ENCODE assay signal across 22 mouse cellular contexts in the genomic region with DNA sequence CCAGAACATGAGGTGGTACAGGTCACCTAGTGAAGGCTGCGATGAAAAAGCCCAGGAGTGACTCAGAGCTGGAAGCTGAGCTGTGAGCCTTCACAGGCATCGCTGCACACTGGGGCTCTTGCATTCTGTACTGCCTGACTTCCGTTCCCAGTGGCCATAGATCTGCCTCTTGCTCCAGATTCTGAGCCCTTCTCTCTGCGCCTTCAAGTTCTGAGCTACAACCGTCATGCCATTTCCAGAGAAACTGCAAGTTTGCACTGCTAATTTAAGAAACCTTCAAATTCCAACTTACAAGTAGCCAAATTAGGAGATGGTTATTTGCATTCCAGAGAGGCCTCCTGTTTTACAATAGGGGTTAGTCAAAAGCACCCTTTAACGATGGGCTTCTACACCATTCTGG.
"Had no signal": no experiment of that assay in that cellular context is flagged by ENCODE, and none has a peak within 500 bp of the region (broad histone marks: within the 10 kb centered on the region; RNA-seq: fewer than 3 reads in every experiment).

No protein-coding gene starts in this region.

- H3K27ac ChIP-seq: kidney, embryonic 15.5 days; limb, embryonic 12.5 days; limb, embryonic 15.5 days; liver, embryonic 14.5 days; macrophage; midbrain, embryonic 12.5 days; midbrain, embryonic 15.5 days; neural tube, embryonic 12.5 days; neural tube, embryonic 15.5 days had no signal

- H3K4me2 ChIP-seq: kidney, embryonic 15.5 days; limb, embryonic 12.5 days; limb, embryonic 15.5 days; liver, embryonic 11.5 days; lung, embryonic 14.5 days; midbrain, embryonic 12.5 days; midbrain, embryonic 15.5 days; neural tube, embryonic 12.5 days; neural tube, embryonic 15.5 days had no signal

- H3K9ac ChIP-seq: kidney, embryonic 15.5 days; limb, embryonic 12.5 days; limb, embryonic 15.5 days; liver, embryonic 14.5 days; liver, postnatal 0 days; lung, embryonic 14.5 days; midbrain, embryonic 12.5 days; midbrain, embryonic 15.5 days; neural tube, embryonic 12.5 days; neural tube, embryonic 15.5 days had no signal

- H3K4me3 ChIP-seq: kidney, embryonic 15.5 days; limb, embryonic 12.5 days; limb, embryonic 15.5 days; midbrain, embryonic 12.5 days; midbrain, embryonic 15.5 days; neural tube, embryonic 12.5 days; neural tube, embryonic 15.5 days had no signal

- H3K27me3 ChIP-seq: kidney, embryonic 15.5 days; limb, embryonic 15.5 days; midbrain, embryonic 12.5 days; midbrain, embryonic 15.5 days; neural tube, embryonic 12.5 days; neural tube, embryonic 15.5 days had no signal

- DNase-seq: kidney, adult 11 months; kidney, adult 8-10 months; kidney, postnatal 10 days; kidney, postnatal 36 days; layer of hippocampus, postnatal 36 days; left cerebral cortex, postnatal 4 days; liver, postnatal 0 days; lung, embryonic 14.5 days; right cerebral cortex, postnatal 25 days; thymus, adult 18-20 months; thymus, postnatal 36 days had no signal

- ATAC-seq: liver, postnatal 0 days; lung, postnatal 0 days; midbrain, embryonic 15.5 days had no signal

- H3K9me3 ChIP-seq: kidney, embryonic 15.5 days; limb, embryonic 12.5 days; limb, embryonic 15.5 days; midbrain, embryonic 12.5 days; midbrain, embryonic 15.5 days; neural tube, embryonic 12.5 days; neural tube, embryonic 15.5 days had no signal

- H3K36me3 ChIP-seq: kidney, embryonic 15.5 days; limb, embryonic 12.5 days; limb, embryonic 15.5 days; midbrain, embryonic 12.5 days; midbrain, embryonic 15.5 days; neural tube, embryonic 12.5 days; neural tube, embryonic 15.5 days had no signal

- H3K4me1 ChIP-seq: kidney, embryonic 15.5 days; neural tube, embryonic 12.5 days had no signal
